Mouse (Mus musculus): ENCODE data around the gene Dnajb14. TPM values are rescaled to one million over a fixed set of nuclear protein-coding genes. Genes with fewer than 3 reads are reported as not detected.
A peak's percentile ranks its signal among the peaks of the same experiment; 100 is the strongest.
"Not testable (repeated sequence)": the region's sequence is repeated elsewhere in the genome, so short reads cannot be mapped to it uniquely, and the experiment has no call there.

The Dnajb14 gene
- polyA plus RNA-seq, 1 experiment from 2014 or later: 8.0 TPM

DNA sequence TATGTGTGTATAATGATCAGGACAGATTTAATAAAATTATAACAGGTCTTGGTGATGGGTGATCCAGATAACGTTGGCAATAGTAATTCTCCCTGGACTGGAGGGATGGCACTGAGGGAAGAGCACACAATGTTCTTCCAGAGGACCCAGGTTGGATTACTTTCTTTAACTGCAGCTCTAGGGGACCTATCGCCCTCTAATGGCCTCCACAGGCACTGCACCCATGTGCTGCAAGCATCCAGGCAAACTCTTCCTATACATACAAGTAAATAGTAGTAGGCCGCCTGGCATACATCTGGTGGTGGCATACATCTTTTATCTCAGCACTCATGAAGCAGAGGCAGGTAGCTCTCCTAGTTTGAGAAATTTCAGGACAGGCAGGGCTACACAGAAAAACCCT lies 27.7 kb downstream of the Dnajb14 start:
- Histone ChIP-seq H3K9ac (ENCODE audit: low read length) (no peak overlapping the region), H3K27me3 (ENCODE audit: control insufficient read depth, insufficient read depth, low read length) (no peaks in the 10 kb centered on the region), H3K4me2 (ENCODE audit: low read depth, low read length) (no peak overlapping the region), H3K36me3 (ENCODE audit: control insufficient read depth, insufficient read depth, low read length) (0 out of 2 replicates have a peak, but pooled peaks cover 4% of the 10 kb centered on the region), H3K4me1 (ENCODE audit: control insufficient read depth, insufficient read depth, low read length) (no peaks in the 10 kb centered on the region), H3K27ac (ENCODE audit: low read length) (no peak overlapping the region), H3K4me3 (replicated peaks; ENCODE audit: low read length) (no peak overlapping the region), H3K9me3 (replicated peaks; ENCODE audit: control insufficient read depth, low read length) (0 out of 2 replicates have a peak, but pooled peaks cover 3% of the 10 kb centered on the region)
- ATAC-seq (ENCODE audit: insufficient read depth, low FRiP score): no peak
- WGBS: 95% methylated on average over 3 of the region's 3 CpGs

DNA sequence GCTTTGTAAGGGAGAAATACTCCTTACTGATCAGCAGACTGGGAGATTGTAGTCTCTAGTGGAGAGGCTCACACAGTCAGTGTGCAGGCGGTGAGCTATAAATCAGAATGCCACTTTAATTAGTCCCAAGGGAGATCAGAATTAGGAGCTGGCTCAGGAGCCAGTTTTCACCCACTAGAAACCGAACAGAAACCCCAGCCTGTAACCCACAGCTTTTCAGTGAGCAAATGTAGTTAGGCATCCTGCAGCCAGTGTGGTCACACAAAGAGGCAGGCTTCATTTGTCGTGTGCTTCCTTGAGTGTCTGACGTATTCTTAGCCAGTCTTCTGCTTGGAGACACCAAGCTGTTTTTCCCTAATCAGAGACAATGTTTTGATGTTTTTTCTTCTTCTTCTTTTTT lies 28.9 kb downstream of the Dnajb14 start:
- 87% methylated on average over 4 of the region's 4 CpGs for WGBS
- Histone ChIP-seq H3K27ac (ENCODE audit: low read length) (no peak overlapping the region), H3K27me3 (ENCODE audit: control insufficient read depth, insufficient read depth, low read length) (no peaks in the 10 kb centered on the region)

DNA sequence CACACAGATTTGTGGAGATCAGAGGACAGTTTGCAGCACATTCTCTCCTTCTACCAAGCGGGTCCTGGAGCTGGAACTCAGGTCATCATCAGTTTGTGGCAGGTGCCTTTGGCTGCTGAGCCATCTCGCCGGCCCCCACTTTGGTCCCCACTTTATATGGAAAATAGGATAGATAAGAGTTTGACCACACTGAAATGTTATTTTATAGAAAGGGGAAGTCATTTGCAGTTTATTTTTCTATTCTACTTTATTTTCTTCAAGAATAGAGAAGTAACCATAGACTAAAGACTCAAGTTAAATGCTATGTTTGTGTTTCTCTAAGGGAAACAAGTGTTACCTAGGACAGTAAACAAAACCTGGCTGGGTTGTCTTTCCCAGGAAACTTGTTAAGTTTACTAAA lies 29.4 kb downstream of the Dnajb14 start:
- H3K36me3 ChIP-seq (ENCODE audit: control insufficient read depth, insufficient read depth, low read length): 0 out of 2 replicates have a peak, but pooled peaks cover 4% of the 10 kb centered on the region
- no peak for ATAC-seq (ENCODE audit: insufficient read depth, low FRiP score)
- H3K4me3 ChIP-seq (replicated peaks; ENCODE audit: low read length): no peak overlapping the region
- H3K9me3 ChIP-seq (replicated peaks; ENCODE audit: control insufficient read depth, low read length): 0 out of 2 replicates have a peak, but pooled peaks cover 3% of the 10 kb centered on the region
- no peak overlapping the region for H3K27ac ChIP-seq (ENCODE audit: low read length)
- no peak overlapping the region for H3K4me2 ChIP-seq (ENCODE audit: low read depth, low read length)
- no peak overlapping the region for H3K9ac ChIP-seq (ENCODE audit: low read length)
- WGBS: 93% methylated on average over 3 of the region's 3 CpGs
- H3K4me1 ChIP-seq (ENCODE audit: control insufficient read depth, insufficient read depth, low read length): no peaks in the 10 kb centered on the region
- H3K27me3 ChIP-seq (ENCODE audit: control insufficient read depth, insufficient read depth, low read length): no peaks in the 10 kb centered on the region

More for the DNA sequence above, 28.9 kb downstream of the Dnajb14 start:
- ATAC-seq (ENCODE audit: insufficient read depth, low FRiP score): no peak
- H3K4me2 ChIP-seq (ENCODE audit: low read depth, low read length): no peak overlapping the region
- no peak overlapping the region for H3K4me3 ChIP-seq (replicated peaks; ENCODE audit: low read length)
- 0 out of 2 replicates have a peak, but pooled peaks cover 3% of the 10 kb centered on the region for H3K9me3 ChIP-seq (replicated peaks; ENCODE audit: control insufficient read depth, low read length)
- no peak overlapping the region for H3K9ac ChIP-seq (ENCODE audit: low read length)
- no peaks in the 10 kb centered on the region for H3K4me1 ChIP-seq (ENCODE audit: control insufficient read depth, insufficient read depth, low read length)
- H3K36me3 ChIP-seq (ENCODE audit: control insufficient read depth, insufficient read depth, low read length): 0 out of 2 replicates have a peak, but pooled peaks cover 4% of the 10 kb centered on the region

DNA sequence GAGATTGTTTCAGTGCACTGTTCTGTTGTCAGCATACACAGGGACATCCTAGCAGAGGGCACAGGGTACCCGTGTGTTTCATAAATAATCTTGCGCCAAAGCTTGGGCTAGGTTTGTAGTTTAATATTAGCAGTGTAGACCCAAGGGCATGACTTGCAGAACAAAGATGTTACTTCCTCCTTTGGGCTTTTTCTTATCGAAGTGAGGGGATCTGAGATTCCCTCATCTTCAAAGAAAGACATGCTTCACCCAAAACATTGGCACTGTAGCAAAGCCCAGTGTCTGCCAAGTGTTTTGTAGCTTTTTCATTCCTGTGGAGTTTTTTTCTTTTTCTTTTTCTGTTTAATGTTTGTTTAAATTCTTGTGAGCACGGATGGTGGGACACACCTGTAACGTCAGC lies 30.2 kb downstream of the Dnajb14 start:
- no peak for ATAC-seq (ENCODE audit: insufficient read depth, low FRiP score)
- 75% methylated on average over 5 of the region's 5 CpGs for WGBS

DNA sequence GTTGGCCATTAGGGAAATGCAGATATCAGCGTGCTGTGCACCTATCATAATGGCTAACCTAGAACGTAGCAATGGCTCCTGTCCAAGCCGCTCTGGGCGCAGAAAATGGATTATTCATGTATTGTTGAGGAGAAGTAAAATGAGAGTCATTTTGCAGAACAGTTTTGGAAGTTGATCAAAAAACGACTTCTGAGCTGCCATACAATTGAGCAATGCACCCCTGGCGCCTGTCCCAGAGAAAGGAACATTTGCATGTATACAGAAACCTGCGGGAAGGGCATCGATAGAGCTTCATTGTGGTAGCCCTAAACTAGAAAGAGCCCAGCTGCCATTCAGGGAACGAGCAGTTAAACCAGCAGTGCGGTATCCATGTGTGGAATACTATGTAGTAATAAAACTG lies 32.7 kb downstream of the Dnajb14 start:
- no peaks in the 10 kb centered on the region for H3K36me3 ChIP-seq (ENCODE audit: control insufficient read depth, insufficient read depth, low read length)
- no peak overlapping the region for H3K27ac ChIP-seq (ENCODE audit: low read length)
- no peak overlapping the region for H3K4me3 ChIP-seq (replicated peaks; ENCODE audit: low read length)
- H3K4me2 ChIP-seq (ENCODE audit: low read depth, low read length): no peak overlapping the region
- H3K9me3 ChIP-seq (replicated peaks; ENCODE audit: control insufficient read depth, low read length): 0 out of 2 replicates have a peak, but pooled peaks cover under 1% of the 10 kb centered on the region
- H3K27me3 ChIP-seq (ENCODE audit: control insufficient read depth, insufficient read depth, low read length): no peaks in the 10 kb centered on the region
- ATAC-seq (ENCODE audit: insufficient read depth, low FRiP score): no peak
- WGBS: 85% methylated on average over 10 of the region's 10 CpGs
- no peaks in the 10 kb centered on the region for H3K4me1 ChIP-seq (ENCODE audit: control insufficient read depth, insufficient read depth, low read length)
- no peak overlapping the region for H3K9ac ChIP-seq (ENCODE audit: low read length)

More for the DNA sequence above, 30.2 kb downstream of the Dnajb14 start:
- Histone ChIP-seq H3K9ac (ENCODE audit: low read length) (no peak overlapping the region), H3K27ac (ENCODE audit: low read length) (no peak overlapping the region), H3K27me3 (ENCODE audit: control insufficient read depth, insufficient read depth, low read length) (no peaks in the 10 kb centered on the region), H3K4me3 (replicated peaks; ENCODE audit: low read length) (no peak overlapping the region), H3K4me1 (ENCODE audit: control insufficient read depth, insufficient read depth, low read length) (no peaks in the 10 kb centered on the region), H3K9me3 (replicated peaks; ENCODE audit: control insufficient read depth, low read length) (0 out of 2 replicates have a peak, but pooled peaks cover 3% of the 10 kb centered on the region), H3K36me3 (ENCODE audit: control insufficient read depth, insufficient read depth, low read length) (0 out of 2 replicates have a peak, but pooled peaks cover 4% of the 10 kb centered on the region), H3K4me2 (ENCODE audit: low read depth, low read length) (no peak overlapping the region)

DNA sequence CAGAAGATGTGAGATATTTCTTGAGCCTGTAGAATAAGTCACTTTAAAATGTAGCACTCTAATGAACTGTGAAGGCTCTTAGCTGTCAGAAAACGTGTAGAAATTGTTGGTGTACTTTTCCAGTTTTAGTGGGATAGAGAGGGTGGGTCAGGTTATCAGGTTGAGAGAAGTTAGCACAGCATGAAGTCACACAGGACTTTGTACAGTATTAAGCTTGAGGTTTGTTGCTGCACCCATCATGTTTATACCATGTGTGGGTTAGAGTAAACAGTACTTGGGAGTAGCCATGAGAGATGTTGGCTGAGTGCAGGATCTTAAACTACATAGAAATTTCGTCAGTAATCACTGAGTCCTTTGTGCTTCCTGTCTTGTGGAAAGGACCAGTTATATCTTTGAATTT lies 45.6 kb downstream of the Dnajb14 start:
- peak; percentile 87; the same call in 1 of the 2 replicates for ATAC-seq (ENCODE audit: insufficient read depth, low FRiP score)

DNA sequence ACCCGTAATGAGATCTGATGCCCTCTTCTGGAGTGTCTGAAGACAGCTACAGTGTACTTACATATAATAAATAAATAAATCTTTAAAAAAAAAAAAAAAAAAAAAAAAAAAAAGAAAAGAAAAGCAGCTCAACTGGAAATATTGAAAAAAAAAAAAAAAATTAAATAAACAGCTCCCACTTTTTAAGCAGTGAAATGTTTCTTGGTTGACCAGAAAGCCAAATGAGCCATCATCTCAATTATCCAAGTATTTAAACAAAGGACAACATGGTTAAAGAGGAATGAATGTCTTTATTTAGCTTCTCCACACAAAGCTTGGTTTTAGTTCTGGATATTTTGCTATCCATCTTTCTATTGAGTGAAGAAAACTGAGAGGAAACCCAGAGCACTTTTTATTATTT lies 47.1 kb downstream of the Dnajb14 start:
- not testable (repeated sequence) for H3K27me3 ChIP-seq (ENCODE audit: control insufficient read depth, insufficient read depth, low read length); H3K9me3 ChIP-seq (replicated peaks; ENCODE audit: control insufficient read depth, low read length); H3K4me2 ChIP-seq (ENCODE audit: low read depth, low read length); ATAC-seq (ENCODE audit: insufficient read depth, low FRiP score); H3K36me3 ChIP-seq (ENCODE audit: control insufficient read depth, insufficient read depth, low read length); H3K9ac ChIP-seq (ENCODE audit: low read length); H3K4me3 ChIP-seq (replicated peaks; ENCODE audit: low read length); H3K27ac ChIP-seq (ENCODE audit: low read length)
- WGBS: no CpG with 5 or more reads among the region's 1 CpGs
- H3K4me1 ChIP-seq (ENCODE audit: control insufficient read depth, insufficient read depth, low read length): peaks cover 15% of the 10 kb centered on the region

More for the DNA sequence above, 45.6 kb downstream of the Dnajb14 start:
- H3K27ac ChIP-seq (ENCODE audit: low read length): no peak overlapping the region
- 0 out of 2 replicates have a peak, but pooled peaks cover 7% of the 10 kb centered on the region for H3K4me1 ChIP-seq (ENCODE audit: control insufficient read depth, insufficient read depth, low read length)
- no peaks in the 10 kb centered on the region for H3K36me3 ChIP-seq (ENCODE audit: control insufficient read depth, insufficient read depth, low read length)
- 42% methylated on average over 2 of the region's 2 CpGs for WGBS
- H3K27me3 ChIP-seq (ENCODE audit: control insufficient read depth, insufficient read depth, low read length): no peaks in the 10 kb centered on the region
- no peak overlapping the region for H3K4me2 ChIP-seq (ENCODE audit: low read depth, low read length)
- H3K9ac ChIP-seq (ENCODE audit: low read length): no peak overlapping the region
- H3K9me3 ChIP-seq (replicated peaks; ENCODE audit: control insufficient read depth, low read length): no peaks in the 10 kb centered on the region
- H3K4me3 ChIP-seq (replicated peaks; ENCODE audit: low read length): no peak overlapping the region

DNA sequence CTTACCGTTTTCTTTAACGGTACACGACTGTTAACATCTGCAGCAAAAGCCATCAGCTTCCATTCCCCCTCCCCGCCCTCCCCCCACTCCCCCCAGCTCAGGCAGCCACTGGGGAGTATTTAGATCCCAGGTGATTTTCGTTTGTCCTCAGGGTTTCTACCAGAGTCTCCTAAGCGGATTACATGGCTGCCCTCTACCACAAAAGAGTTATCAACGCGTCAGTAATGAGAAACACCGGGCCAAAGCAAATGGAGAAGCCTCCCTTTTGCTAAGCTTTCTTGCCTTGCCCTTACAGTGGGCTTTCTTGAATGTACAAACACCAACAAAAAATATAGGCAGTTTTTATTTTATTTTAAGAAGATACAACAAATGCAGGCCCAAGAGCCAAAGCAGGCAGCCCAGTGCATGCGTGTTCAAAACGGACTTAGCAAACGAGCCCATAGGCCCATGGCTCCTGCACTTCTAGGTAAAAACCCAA lies 50.3 kb downstream of the Dnajb14 start:
- Histone ChIP-seq H3K4me3 (replicated peaks; ENCODE audit: low read length) (peak overlapping the region; percentile 95), H3K4me1 (ENCODE audit: control insufficient read depth, insufficient read depth, low read length) (peaks cover 16% of the 10 kb centered on the region), H3K36me3 (ENCODE audit: control insufficient read depth, insufficient read depth, low read length) (0 out of 2 replicates have a peak, but pooled peaks cover 4% of the 10 kb centered on the region), H3K9me3 (replicated peaks; ENCODE audit: control insufficient read depth, low read length) (no peaks in the 10 kb centered on the region), H3K9ac (ENCODE audit: low read length) (peak overlapping the region; percentile 71), H3K4me2 (ENCODE audit: low read depth, low read length) (peak overlapping the region; percentile 81), H3K27me3 (ENCODE audit: control insufficient read depth, insufficient read depth, low read length) (no peaks in the 10 kb centered on the region), H3K27ac (ENCODE audit: low read length) (peak overlapping the region; percentile 82)
- ATAC-seq (ENCODE audit: insufficient read depth, low FRiP score): peak; percentile 26; the same call in 1 of the 2 replicates
- 21% methylated on average over 12 of the region's 12 CpGs for WGBS

DNA sequence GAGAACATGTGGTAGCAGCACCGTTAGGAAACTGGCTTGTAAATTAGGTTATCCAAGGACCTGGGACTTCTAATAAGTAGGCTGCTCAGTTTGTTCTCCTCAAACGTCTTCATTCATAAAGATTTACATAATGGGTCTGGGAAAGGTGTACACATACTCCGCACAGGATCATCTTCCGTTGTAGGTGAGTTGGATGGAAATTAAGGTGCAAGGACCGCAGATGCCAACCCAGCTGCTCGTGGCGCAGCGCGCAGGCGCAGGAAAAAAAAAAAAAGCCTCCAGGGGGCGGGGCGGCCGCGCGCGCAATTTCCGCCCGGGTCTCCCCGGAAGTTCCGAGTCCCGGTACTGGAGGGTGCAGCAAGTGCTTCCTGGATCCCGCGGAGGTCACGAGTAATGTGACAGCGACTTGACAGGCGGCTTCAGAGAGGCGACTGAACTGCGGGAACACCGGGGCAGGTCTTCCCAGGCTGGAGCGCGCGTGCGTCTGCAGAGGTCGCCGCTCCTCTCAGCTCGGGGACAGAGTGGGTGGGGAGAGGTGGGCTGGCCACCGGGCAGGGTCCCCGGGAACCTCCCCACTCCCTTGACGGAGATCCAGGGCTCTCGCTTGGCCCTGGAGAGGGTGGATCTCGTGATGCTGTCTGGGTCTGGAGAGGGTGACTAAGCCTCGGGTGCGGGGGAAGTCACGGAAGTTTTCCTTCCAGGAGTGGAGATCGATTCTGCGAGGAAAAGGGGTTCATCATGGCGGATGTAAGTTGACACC lies 50.9 kb downstream of the Dnajb14 start, which contains the start of gene Lamtor3:
Gene Lamtor3, plus strand, starts transcription at position 335 of the 760 bp plus-strand sequence.
- under 1% methylated on average over 47 of the region's 47 CpGs for WGBS
- peak within 1 kb of the TSS; percentile 81 for H3K4me2 ChIP-seq (ENCODE audit: low read depth, low read length)

More for the DNA sequence above, 50.9 kb downstream of the Dnajb14 start, which contains the start of gene Lamtor3:
- H3K9ac ChIP-seq (ENCODE audit: low read length): peak within 1 kb of the TSS; percentile 86
- H3K9me3 ChIP-seq (replicated peaks; ENCODE audit: control insufficient read depth, low read length): no peaks in the 10 kb centered on the region
- peak within 1 kb of the TSS; percentile 85 for H3K27ac ChIP-seq (ENCODE audit: low read length)
- 0 out of 2 replicates have a peak, but pooled peaks cover 4% of the 10 kb centered on the region for H3K36me3 ChIP-seq (ENCODE audit: control insufficient read depth, insufficient read depth, low read length)
- H3K4me3 ChIP-seq (replicated peaks; ENCODE audit: low read length): peak within 1 kb of the TSS; percentile 95
- no peaks in the 10 kb centered on the region for H3K27me3 ChIP-seq (ENCODE audit: control insufficient read depth, insufficient read depth, low read length)
- H3K4me1 ChIP-seq (ENCODE audit: control insufficient read depth, insufficient read depth, low read length): peaks cover 16% of the 10 kb centered on the region
- peak; percentile 91 for ATAC-seq (ENCODE audit: insufficient read depth, low FRiP score)

All from stomach, embryonic 16.5 days (tissue).